Mouse (Mus musculus) megakaryocyte progenitor cell, adult 5-6 weeks (primary cell): Measurements from ENCODE around the gene Mb. TPM values are rescaled to one million over a fixed set of nuclear protein-coding genes. Genes with fewer than 3 reads are reported as not detected.
"Not testable (repeated sequence)": the region's sequence is repeated elsewhere in the genome, so short reads cannot be mapped to it uniquely, and the experiment has no call there.

Experiments used
- ATAC-seq: replicated peaks from 2 replicates; pipeline ENCODE4 v1.8.0; 2016; ENCODE audit warnings: mild to moderate bottlenecking, moderate TSS enrichment, inconsistent platforms; ENCODE audit not compliant: poor library complexity
- total RNA-seq, 2 experiments: library from RNA; stranded (forward) in 1 of 2; stranded (reverse) in 1 of 2; fragments of 157-497, 149-512 nt in 1 of 2; fragments of 200-1000 nt in 1 of 2; gene quantifications; 2 replicates each; pipeline versions ENCODE4 v1.2.3 to v1.2.4; 2015 to 2017

The Mb gene
- total RNA-seq, 2 experiments from 2014 or later = not detected

DNA sequence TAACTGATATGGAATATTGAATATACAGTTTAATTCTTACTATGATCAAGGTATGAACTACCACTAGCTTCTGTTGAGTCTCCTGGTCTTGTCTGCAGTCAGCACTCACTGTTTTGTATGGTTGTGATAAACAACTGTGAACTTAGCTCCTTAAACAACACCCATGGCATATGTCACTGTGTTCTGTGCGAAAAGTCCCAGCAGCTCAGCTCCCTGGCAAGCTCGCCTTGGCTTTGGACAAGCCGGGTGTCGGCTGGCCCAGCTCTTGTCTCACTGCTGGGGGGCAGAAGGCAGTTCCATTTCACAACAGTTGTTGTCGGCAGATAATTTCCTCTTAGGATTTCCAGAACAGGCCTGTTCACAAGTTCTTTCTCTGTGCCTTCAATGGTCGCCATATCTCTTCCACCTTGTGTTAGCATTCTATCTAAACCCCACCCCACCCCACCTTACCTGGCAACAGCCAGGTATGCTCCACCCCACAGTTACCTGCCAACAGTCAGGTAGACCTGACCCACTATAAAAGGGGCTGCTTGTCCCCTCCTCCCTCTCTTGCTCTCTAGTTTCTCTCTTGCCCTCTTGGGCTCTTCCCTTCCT lies 14.9 kb upstream of the Mb start:
- no peak for ATAC-seq

- ATAC-seq = no peak
Measured at GRCm38 (mm10) chr15:77062746-77063145, 12.3 kb upstream of the Mb start.

DNA sequence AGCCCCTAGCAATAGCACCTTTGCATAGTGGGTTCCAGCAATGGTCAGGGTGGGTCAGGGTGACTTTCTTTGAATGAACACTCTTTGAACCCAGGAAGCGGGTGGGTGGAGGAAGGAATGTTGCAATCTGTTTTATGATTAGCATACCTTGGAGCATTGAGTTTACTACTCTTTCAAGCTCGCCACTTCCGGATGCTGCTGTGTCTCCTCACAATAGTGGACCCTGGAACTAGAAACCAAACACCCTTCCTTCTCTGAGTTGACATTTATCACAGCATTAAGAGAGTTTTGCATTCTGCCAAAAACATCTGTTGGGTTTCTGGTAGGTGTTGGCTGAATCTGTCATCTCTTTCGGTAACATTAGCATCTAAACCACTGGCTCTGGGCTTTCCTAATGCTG lies 8.9 kb upstream of the Mb start:
- not testable (repeated sequence) for ATAC-seq

GRCm38 (mm10) chr15:77058566-77058965 lies 8.1 kb upstream of the Mb start:
- no peak for ATAC-seq

DNA sequence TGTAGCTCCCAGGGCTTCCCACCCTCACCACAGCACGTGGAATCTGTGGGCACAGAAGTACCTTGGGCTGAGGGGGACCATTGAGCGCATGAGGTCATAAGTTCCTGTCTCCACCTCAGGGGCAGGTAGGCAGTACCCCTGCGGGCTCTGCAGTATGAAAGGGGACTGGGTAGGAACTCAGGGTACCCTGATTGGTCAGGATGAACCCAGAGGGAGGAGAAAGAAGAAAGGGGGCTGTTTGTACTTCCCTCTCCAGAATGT lies 6.3 kb upstream of the Mb start:
- ATAC-seq = no peak

- no peak for ATAC-seq
Measured at GRCm38 (mm10) chr15:77056001-77056790, 5.7 kb upstream of the Mb start.

- no peak for ATAC-seq
Measured at GRCm38 (mm10) chr15:77054611-77055175, 4.2 kb upstream of the Mb start.

DNA sequence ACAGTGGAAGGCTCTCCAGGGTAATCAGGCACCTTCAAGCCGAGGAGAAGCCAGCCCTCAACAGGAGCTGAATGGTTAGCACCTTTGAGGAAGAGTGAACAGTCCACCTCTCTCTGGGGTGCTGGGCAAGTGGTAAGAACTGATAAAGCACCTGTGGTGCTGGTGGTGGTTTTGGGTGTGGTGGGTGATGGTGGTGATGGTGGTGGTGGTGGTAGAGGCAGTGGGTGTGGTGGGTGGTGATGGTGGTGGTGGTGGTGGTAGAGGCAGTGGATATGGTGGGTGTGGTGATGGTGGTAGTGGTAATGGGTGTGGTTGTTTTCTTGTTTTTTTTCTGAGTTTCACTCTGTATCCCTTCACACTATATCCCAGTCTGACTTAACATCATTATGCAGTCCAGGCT lies 2.6 kb upstream of the Mb start:
- ATAC-seq = no peak

DNA sequence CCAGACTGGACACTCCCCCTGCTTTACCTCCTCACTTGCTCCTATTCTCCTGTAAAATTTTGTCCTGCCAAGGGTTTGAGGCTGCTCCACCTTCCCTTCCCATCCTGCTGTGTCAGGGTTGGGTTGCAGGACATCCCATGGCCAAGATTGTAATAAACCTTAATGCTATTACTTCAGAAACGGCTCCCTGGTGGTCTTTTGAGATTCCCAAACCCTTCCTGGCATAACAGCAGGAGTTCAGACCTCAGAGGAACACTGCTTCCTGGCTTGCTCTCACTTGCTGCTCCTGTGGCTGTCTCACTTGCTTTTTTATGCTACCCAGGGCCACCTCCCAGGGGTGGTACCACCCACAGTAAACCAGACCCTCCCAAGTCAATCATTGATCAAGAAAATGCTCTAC lies 1.7 kb upstream of the Mb start:
- ATAC-seq = no peak

DNA sequence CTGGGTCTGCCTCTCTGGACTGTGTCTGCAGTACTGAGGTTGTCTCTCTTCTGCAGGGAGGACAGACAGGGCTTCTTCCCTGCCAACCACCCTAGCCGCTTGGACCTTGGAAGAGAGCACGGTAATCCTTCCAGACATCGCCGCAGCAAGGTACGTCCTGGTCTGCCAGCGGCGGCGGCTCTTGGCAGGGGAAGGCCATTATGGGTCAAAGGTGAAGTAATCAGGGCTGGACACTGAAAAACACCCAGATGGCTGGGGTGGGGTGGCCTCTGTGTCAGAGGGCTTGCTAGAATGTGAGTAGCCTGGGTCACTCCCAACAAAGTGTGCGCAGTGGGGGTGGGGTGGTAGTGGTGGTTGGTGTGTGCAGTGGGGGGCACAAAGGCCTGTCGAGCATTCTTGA lies 4.9 kb downstream of the Mb start:
- ATAC-seq = no peak

- ATAC-seq = no peak
Measured at GRCm38 (mm10) chr15:77044597-77045320, 5.7 kb downstream of the Mb start, which contains the start of gene Apol6. Apol6 (plus strand) TSS chr15:77044729.

- ATAC-seq = 0 out of 2 replicates have a peak, but pooled peaks have one; percentile 26
Measured at GRCm38 (mm10) chr15:77040784-77041183, 9.7 kb downstream of the Mb start.

GRCm38 (mm10) chr15:77039211-77039700 lies 11.2 kb downstream of the Mb start:
- ATAC-seq = no peak

- no peak for ATAC-seq
Measured at GRCm38 (mm10) chr15:77037278-77038161, 12.9 kb downstream of the Mb start.

DNA sequence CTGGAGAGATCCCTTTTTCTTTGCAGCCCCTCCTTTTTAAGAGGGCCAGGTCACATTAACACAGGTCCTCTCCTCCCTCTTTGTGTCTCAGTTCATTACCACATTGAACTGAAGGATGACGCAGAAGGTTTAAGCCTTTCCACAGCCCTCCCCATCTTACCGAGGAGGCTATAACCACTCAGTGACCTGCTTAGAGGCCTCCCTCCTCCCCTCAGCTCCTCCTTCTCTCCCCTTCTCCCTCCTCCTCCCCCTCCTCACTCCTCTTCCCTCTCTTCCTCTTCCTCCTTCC lies 13.5 kb downstream of the Mb start:
- no peak for ATAC-seq

GRCm38 (mm10) chr15:77036320-77036988 lies 14.0 kb downstream of the Mb start:
- ATAC-seq = no peak

- no peak for ATAC-seq
Measured at GRCm38 (mm10) chr15:77035643-77036042, 14.8 kb downstream of the Mb start.

DNA sequence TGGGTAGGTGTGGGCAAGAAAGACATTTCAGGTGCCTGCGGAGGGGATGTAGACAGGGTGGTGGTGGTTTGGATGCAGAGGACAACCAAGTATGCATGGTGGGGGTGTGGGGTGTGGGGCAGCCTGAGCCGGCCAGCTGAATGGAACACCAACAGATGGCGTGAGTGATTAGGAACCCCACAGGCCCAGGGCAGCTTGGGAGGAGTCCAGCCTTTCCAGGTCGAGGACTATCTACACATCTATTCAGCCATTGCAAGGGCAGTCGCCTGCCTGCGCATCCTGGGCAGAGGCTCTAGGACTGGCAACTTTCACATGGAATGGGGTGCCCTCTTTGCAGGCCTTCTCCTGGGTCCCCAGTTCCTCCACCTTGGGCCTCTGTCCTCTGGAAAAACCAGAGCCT lies 15.9 kb downstream of the Mb start:
- no peak for ATAC-seq

DNA sequence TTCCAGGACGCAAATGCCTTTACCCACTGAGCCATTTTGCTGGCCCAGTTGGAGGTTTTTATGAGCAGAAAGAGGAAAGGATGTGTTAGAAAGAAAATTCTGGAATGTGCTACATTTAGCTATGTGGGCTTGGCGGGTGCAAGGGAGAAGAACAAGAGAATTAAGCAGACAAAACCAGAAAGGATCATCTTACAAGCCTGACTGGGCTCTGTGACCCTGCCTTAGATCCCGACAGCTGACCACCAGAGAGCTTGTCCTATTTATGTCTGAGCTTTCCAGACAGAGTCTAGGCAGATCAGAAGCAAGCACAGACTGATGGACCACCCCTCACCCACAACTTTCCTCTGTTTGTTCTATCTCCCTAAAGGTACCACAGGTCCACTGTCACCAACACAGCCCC lies 19.2 kb downstream of the Mb start:
- no peak for ATAC-seq

DNA sequence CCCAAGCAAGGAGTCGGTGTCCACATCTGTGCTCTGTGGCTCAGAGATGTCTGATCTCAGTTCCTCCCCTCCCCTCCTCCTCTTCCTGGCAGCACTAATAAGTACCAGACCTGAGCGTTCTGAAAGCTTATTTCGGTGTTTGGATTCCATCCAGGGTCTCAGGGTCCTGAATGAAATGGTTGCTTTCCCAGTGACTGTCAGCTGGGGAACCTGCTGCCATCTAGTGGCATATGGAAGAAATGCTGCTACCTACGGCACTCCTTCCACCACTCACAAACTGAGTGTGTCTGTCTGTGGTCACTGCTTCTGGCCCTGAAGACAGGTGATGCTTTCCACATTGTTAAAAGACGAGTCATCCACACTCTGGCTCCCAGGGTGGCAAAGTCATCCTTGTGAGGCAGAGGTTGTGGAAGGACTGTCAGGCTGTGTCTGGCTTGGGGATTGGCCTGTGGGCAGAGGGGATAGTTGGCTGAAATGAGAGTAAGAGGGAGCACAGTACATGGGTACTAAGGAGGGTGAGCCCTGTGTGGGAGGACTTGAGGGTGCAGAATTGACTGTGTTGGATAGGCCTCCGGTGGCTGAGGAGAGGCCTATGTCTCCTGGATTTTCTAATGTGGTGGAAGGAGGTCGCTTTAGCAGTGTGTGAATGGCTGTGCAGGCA lies 21.0 kb downstream of the Mb start:
- peak; percentile 66 for ATAC-seq
